Mouse (Mus musculus): ENCODE results near the gene Gm31571. TPM values are rescaled to one million over a fixed set of nuclear protein-coding genes. Genes with fewer than 3 reads are reported as not detected.
"Not testable (repeated sequence)": the region's sequence is repeated elsewhere in the genome, so short reads cannot be mapped to it uniquely, and the experiment has no call there.

Gene Gm31571
- polyA plus RNA-seq (2014; fragmentation: Nextera tagmentation; extraction: Ambion mirVana) = not detected in 2 replicates

DNA sequence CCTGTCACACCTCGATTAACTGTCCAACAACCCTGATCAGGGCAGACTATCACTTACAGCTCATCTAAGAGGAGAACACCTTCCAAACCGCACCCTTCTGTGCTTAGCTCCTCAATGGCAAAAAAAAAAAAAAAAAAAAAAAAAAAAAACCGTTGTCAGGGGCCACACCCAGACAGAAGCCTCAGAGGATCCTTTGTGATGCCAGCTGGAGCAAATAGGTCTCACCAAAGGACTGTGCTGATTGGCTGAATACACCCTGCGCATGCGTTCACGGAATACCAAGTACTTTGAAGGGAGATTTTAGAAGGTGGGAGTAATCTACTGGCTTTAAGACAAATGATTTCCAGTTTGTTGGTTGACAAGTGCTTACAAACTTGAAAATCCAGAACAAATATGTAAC, at the start of gene Gm31571:
Gm31571 (minus strand) TSS at position 101 of the 400 bp plus-strand sequence.
- WGBS = no CpG with 5 or more reads among the region's 6 CpGs
- not testable (repeated sequence) for ATAC-seq (ENCODE audit: insufficient read depth, low FRiP score, low TSS enrichment); DNase-seq (ENCODE audit: low spot score); H3K4me2 ChIP-seq (ENCODE audit: low read depth); H3K27ac ChIP-seq (ENCODE audit: low read depth, low read length); H3K4me3 ChIP-seq (ENCODE audit: low read depth, low read length); H3K9ac ChIP-seq (ENCODE audit: low read length); H3K4me1 ChIP-seq (ENCODE audit: control insufficient read depth, insufficient read depth, low read length); H3K27me3 ChIP-seq (ENCODE audit: control insufficient read depth, insufficient read depth, low read length); H3K9me3 ChIP-seq (ENCODE audit: control insufficient read depth, low read length); H3K36me3 ChIP-seq (ENCODE audit: control insufficient read depth, insufficient read depth, low read length)
